Mouse (Mus musculus): Measurements from ENCODE around the gene Ppp6r2. TPM values are rescaled to one million over a fixed set of nuclear protein-coding genes. Genes with fewer than 3 reads are reported as not detected.

The Ppp6r2 gene
- polyA plus RNA-seq, 1 experiment from 2014 or later = 16.4 TPM

Small RNA genes within 50 kb of the gene (microRNA-seq; reads per million reads assigned to microRNA genes)
- 2.0 reads per million for gene Mir6958
- gene Mir6959 = 1.2 reads per million
- gene Mir7118 = not detected

Other genes starting within 250 kb of the Ppp6r2 start
- 0.02 TPM in 1 of 2 replicates, not detected in the other for gene Mlc1, start 232.5 kb upstream of the Ppp6r2 start, polyA plus RNA-seq (2015; fragmentation: Nextera tagmentation; extraction: Ambion mirVana)
- gene Mov10l1, start 228.6 kb upstream of the Ppp6r2 start, polyA plus RNA-seq (2015; fragmentation: Nextera tagmentation; extraction: Ambion mirVana) = not detected in 2 replicates
- not detected in 2 replicates for gene Panx2, start 151.8 kb upstream of the Ppp6r2 start, polyA plus RNA-seq (2015; fragmentation: Nextera tagmentation; extraction: Ambion mirVana)
- gene Trabd, start 136.4 kb upstream of the Ppp6r2 start, polyA plus RNA-seq (2015; fragmentation: Nextera tagmentation; extraction: Ambion mirVana) = 19.6 and 21.4 TPM in 2 replicates
- gene Selenoo, start 122.5 kb upstream of the Ppp6r2 start, polyA plus RNA-seq (2015; fragmentation: Nextera tagmentation; extraction: Ambion mirVana) = 7.8 and 9.1 TPM in 2 replicates
- gene Tubgcp6, start 88.4 kb upstream of the Ppp6r2 start, polyA plus RNA-seq (2015; fragmentation: Nextera tagmentation; extraction: Ambion mirVana) = 5.8 and 6.3 TPM in 2 replicates
- 8.2 and 9.7 TPM in 2 replicates for gene Hdac10, start 82.9 kb upstream of the Ppp6r2 start, polyA plus RNA-seq (2015; fragmentation: Nextera tagmentation; extraction: Ambion mirVana)
- 1.1 and 1.9 TPM in 2 replicates for gene Mapk12, start 70.8 kb upstream of the Ppp6r2 start, polyA plus RNA-seq (2015; fragmentation: Nextera tagmentation; extraction: Ambion mirVana)
- 0.83 and 0.97 TPM in 2 replicates for gene Mapk11, start 61.9 kb upstream of the Ppp6r2 start, polyA plus RNA-seq (2015; fragmentation: Nextera tagmentation; extraction: Ambion mirVana)
- gene Plxnb2, start 30.8 kb upstream of the Ppp6r2 start, polyA plus RNA-seq (2015; fragmentation: Nextera tagmentation; extraction: Ambion mirVana) = 26.2 and 31.9 TPM in 2 replicates
- 2.7 and 3.8 TPM in 2 replicates for gene Dennd6b, start 15.1 kb upstream of the Ppp6r2 start, polyA plus RNA-seq (2015; fragmentation: Nextera tagmentation; extraction: Ambion mirVana)
- gene Sbf1, start 103.8 kb downstream of the Ppp6r2 start, polyA plus RNA-seq (2015; fragmentation: Nextera tagmentation; extraction: Ambion mirVana) = 20.7 and 23.1 TPM in 2 replicates
- gene Adm2, start 111.2 kb downstream of the Ppp6r2 start, polyA plus RNA-seq (2015; fragmentation: Nextera tagmentation; extraction: Ambion mirVana) = 1.9 and 2.6 TPM in 2 replicates
- gene Miox, start 122.8 kb downstream of the Ppp6r2 start, polyA plus RNA-seq (2015; fragmentation: Nextera tagmentation; extraction: Ambion mirVana) = 8.6 and 8.9 TPM in 2 replicates
- gene Lmf2, start 144.1 kb downstream of the Ppp6r2 start, polyA plus RNA-seq (2015; fragmentation: Nextera tagmentation; extraction: Ambion mirVana) = 29.2 and 34.4 TPM in 2 replicates
- 100 and 103 TPM in 2 replicates for gene Ncaph2, start 144.2 kb downstream of the Ppp6r2 start, polyA plus RNA-seq (2015; fragmentation: Nextera tagmentation; extraction: Ambion mirVana)
- 2.9 and 3.1 TPM in 2 replicates for gene Sco2, start 162.3 kb downstream of the Ppp6r2 start, polyA plus RNA-seq (2015; fragmentation: Nextera tagmentation; extraction: Ambion mirVana)
- 0.32 and 0.39 TPM in 2 replicates for gene Tymp, start 165.5 kb downstream of the Ppp6r2 start, polyA plus RNA-seq (2015; fragmentation: Nextera tagmentation; extraction: Ambion mirVana)
- gene Odf3b, start 167.7 kb downstream of the Ppp6r2 start, polyA plus RNA-seq (2015; fragmentation: Nextera tagmentation; extraction: Ambion mirVana) = 0.73 and 0.76 TPM in 2 replicates
- not detected in 2 replicates for gene Klhdc7b, start 173.4 kb downstream of the Ppp6r2 start, polyA plus RNA-seq (2015; fragmentation: Nextera tagmentation; extraction: Ambion mirVana)
- not detected in 2 replicates for gene Syce3, start 198.9 kb downstream of the Ppp6r2 start, polyA plus RNA-seq (2015; fragmentation: Nextera tagmentation; extraction: Ambion mirVana)
- gene Cpt1b, start 214.3 kb downstream of the Ppp6r2 start, polyA plus RNA-seq (2015; fragmentation: Nextera tagmentation; extraction: Ambion mirVana) = 3.7 and 4.5 TPM in 2 replicates
- gene C730034F03Rik, start 218.0 kb downstream of the Ppp6r2 start, polyA plus RNA-seq (2015; fragmentation: Nextera tagmentation; extraction: Ambion mirVana) = 2.0 TPM in 2 replicates
- gene Gm44502, start 218.1 kb downstream of the Ppp6r2 start, polyA plus RNA-seq (2015; fragmentation: Nextera tagmentation; extraction: Ambion mirVana) = 0.14 and 0.19 TPM in 2 replicates
- 25.8 and 27.5 TPM in 2 replicates for gene Chkb, start 218.4 kb downstream of the Ppp6r2 start, polyA plus RNA-seq (2015; fragmentation: Nextera tagmentation; extraction: Ambion mirVana)
- 0.26 TPM in 1 of 2 replicates, not detected in the other for gene Mapk8ip2, start 242.4 kb downstream of the Ppp6r2 start, polyA plus RNA-seq (2015; fragmentation: Nextera tagmentation; extraction: Ambion mirVana)